Mouse (Mus musculus): Measurements from ENCODE around the gene Trappc4. TPM values are rescaled to one million over a fixed set of nuclear protein-coding genes. Genes with fewer than 3 reads are reported as not detected.
"Not testable (repeated sequence)": the region's sequence is repeated elsewhere in the genome, so short reads cannot be mapped to it uniquely, and the experiment has no call there.

Gene Trappc4
- 0.37 and 0.65 TPM in 2 replicates for polyA plus RNA-seq (2012)

DNA sequence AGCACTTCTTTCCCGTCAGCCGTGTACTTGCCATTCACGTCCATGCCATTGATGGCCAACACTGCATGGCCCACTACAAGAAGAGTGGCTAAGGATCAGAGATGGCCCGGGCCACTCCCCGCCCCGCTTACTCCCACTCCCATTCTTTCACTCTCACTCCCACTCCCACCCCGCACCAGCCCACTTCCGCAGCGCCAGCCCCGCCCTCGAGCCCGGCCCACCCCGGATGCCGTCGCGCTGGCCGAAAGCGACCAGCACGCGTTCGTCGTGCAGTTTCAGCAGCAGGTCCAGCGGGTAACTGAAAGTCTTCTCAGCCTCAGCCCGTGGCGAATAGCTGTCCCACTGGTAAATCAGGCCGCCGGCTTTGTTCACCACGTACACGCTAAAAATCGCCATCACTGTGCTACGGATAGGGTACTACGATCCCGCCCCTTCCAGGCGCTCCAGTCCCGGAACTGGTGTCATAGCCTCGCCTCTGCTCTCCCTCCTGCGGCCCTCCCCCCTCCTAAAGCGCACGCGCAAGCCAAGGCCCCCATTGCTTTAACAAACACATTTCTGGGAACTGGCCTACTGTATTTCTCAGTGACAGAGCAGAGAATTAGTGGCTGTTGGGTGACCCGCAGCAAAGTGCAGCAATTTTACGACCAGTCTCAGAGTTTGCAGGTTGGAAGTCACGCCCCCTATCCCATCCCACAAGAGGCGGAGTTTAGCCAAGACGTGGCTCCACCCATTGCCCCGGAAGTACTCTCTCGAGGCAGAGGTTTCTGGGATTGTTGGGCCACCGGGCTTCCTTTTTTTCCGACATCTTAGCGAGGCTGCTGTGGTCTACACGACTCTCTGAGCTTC is at the start of gene Trappc4, which contains the start of gene Rps25:
Gene Trappc4, minus strand, starts transcription at position 695 of the 846 bp plus-strand sequence.
Gene Rps25, plus strand, starts transcription at position 234 of the 846 bp plus-strand sequence.
- Histone ChIP-seq H3K9me3 (ENCODE audit: control insufficient read depth, low read length) (no peaks in the 10 kb centered on the region), H3K4me1 (ENCODE audit: control insufficient read depth) (peaks cover 51% of the 10 kb centered on the region), H3K4me3 (replicated peaks) (peak within 1 kb of the TSS; percentile 66), H3K27me3 (ENCODE audit: control insufficient read depth) (no peaks in the 10 kb centered on the region), H3K36me3 (ENCODE audit: control insufficient read depth) (peaks cover 73% of the 10 kb centered on the region)
- TF ChIP-seq GATA1 (IDR thresholded peaks at IDR 0.05; ENCODE audit: low read length) (no peak), TAL1 (IDR thresholded peaks at IDR 0.05; ENCODE audit: low read length) (no peak)

DNA sequence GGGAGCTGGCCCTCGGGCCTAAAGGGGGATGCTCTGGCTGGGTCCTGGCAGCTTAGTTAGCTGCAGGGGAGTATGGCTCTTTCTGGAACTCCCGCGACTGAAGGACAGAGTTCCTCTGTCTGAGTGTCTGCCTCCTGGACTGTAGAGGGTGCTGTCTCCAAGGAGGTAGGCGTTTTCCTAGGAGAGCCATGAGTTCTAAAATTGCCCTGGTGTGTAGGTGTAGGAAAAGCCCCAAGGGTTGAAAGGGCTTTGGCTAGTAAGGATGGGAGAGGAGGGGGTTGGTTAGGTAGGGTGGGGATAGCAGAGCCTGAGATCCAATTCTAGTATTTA is 47.5 kb upstream of the Trappc4 start, which contains the start of gene Upk2:
Gene Upk2, minus strand, starts transcription at position 86 of the 330 bp plus-strand sequence.
- Histone ChIP-seq H3K9me3 (ENCODE audit: control insufficient read depth, low read length) (no peaks in the 10 kb centered on the region), H3K27me3 (ENCODE audit: control insufficient read depth) (peaks cover 48% of the 10 kb centered on the region), H3K36me3 (ENCODE audit: control insufficient read depth) (no peaks in the 10 kb centered on the region), H3K4me3 (replicated peaks) (no peak within 1 kb of the TSS), H3K4me1 (ENCODE audit: control insufficient read depth) (no peaks in the 10 kb centered on the region; the same call in 1 of the 2 replicates)
- no peak for TF ChIP-seq TAL1 (IDR thresholded peaks at IDR 0.05; ENCODE audit: low read length)
- TF ChIP-seq GATA1 (IDR thresholded peaks at IDR 0.05; ENCODE audit: low read length): no peak

DNA sequence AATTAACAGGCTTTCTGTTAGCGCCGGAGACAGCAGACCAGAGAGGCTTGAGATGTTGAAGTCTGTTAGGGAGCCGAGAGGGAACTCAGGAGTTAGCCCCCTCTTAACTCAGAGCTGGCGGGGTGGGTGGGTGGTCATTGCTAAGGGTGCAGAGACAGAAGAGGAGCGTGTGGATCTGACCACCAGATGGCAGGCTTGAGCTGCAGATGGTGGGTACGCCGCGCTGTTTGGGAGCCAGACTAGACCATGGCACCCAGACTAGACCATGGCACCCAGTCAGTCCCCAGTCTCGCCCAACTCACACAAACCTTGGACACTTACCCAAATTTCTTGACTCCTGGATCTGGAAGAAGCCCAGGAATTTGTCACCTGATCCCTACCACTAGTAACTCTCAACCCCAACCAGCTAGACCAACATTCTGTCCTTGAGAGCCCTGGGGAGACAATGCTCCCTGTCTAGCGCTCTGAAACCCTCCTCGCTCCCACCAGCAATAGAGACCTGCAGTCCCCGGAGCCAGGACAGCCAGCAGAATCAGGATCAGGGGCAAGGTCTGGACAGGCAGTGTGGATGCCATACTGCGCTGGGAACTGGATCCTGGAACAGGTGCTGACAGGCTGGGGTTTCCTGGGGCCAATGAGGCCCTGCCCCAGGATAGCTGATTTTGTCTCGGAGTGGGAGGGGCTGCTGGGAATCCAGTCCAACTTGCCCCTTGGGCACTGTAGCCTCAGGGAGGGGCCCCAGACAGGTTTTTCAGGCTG is 46.9 kb upstream of the Trappc4 start:
- Histone ChIP-seq H3K4me3 (replicated peaks) (no peak overlapping the region), H3K9me3 (ENCODE audit: control insufficient read depth, low read length) (no peaks in the 10 kb centered on the region), H3K36me3 (ENCODE audit: control insufficient read depth) (no peaks in the 10 kb centered on the region), H3K4me1 (ENCODE audit: control insufficient read depth) (no peaks in the 10 kb centered on the region; the same call in 1 of the 2 replicates), H3K27me3 (ENCODE audit: control insufficient read depth) (peaks cover 48% of the 10 kb centered on the region)
- TF ChIP-seq GATA1 (IDR thresholded peaks at IDR 0.05; ENCODE audit: low read length) (no peak), TAL1 (IDR thresholded peaks at IDR 0.05; ENCODE audit: low read length) (no peak)

DNA sequence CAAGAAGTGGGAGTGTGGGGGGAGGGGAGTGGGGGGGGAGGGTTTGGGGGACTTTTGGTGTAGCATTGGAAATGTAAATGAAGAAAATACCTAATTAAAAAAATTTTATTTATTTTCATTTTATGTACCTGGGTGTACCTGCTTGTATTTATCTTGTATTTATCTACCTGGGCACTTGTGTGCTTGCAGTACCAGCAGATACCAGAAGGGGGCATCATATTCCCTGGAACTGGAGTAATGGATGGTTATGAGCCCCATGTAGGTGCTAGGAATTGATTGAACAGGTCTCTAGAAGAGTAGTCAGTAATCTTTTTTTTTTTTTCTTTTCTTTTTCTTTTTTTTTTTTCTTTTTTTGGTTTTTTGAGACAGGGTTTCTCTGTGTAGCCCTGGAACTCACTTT is 43.0 kb upstream of the Trappc4 start:
- no peak for TF ChIP-seq GATA1 (IDR thresholded peaks at IDR 0.05; ENCODE audit: low read length)
- no peak for TF ChIP-seq TAL1 (IDR thresholded peaks at IDR 0.05; ENCODE audit: low read length)
- H3K36me3 ChIP-seq (ENCODE audit: control insufficient read depth): no peaks in the 10 kb centered on the region
- H3K4me1 ChIP-seq (ENCODE audit: control insufficient read depth): no peaks in the 10 kb centered on the region; the same call in 1 of the 2 replicates

DNA sequence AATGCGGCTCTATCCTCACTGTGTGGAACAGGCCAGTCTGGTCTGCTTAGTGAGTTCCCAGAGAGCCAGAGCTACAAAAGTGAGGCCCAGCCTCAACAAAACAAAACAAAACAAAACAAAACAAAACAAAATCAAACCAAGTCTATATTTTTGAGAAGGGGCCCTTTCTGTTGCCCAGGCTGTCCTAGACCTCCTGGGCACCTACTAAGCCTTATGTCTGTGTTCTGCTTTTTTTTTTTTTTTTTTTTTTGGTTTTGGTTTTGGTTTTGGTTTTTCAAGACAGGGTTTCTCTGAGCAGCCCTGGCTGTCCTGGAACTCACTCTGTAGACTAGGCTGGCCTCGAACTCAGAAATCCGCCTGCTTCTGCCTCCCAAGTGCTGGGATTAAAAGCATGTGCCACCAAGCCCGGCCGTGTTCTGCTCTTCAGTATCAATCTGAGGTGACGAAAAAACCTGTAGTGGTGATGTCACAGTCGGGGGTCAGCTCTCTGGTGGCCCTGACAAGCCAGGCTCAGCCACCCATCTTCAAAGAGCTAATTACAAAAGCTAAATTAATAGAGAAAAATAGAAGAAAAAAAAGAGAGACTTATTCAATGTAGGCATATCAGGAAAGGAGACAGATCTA is 37.1 kb upstream of the Trappc4 start:
- not testable (repeated sequence) for H3K9me3 ChIP-seq (ENCODE audit: control insufficient read depth, low read length); H3K4me3 ChIP-seq (replicated peaks); H3K27me3 ChIP-seq (ENCODE audit: control insufficient read depth)

More for the DNA sequence above, 43.0 kb upstream of the Trappc4 start:
- Histone ChIP-seq H3K27me3 (ENCODE audit: control insufficient read depth) (peaks cover 26% of the 10 kb centered on the region), H3K9me3 (ENCODE audit: control insufficient read depth, low read length) (no peaks in the 10 kb centered on the region), H3K4me3 (replicated peaks) (no peak overlapping the region)

DNA sequence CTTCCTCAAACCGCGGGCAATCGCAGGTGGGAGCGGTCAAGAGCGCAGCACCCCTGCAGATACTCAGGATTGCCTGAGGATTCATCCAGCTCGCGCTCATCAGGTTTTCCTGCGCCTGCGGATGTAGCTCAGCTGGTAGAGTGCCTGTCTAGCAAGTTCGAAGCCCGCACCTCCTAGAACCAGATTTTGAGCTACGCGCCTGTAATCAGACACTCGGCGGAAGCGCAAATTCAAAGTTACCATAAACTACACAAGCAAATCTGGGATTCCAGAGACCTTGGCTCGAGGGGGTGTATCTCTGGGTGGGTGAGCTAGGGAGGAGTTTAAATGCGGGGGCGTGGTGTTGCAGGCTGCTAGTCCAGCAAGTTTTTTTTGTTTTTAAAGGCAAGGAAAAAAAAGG is 33.6 kb upstream of the Trappc4 start, which contains the start of gene Foxr1:
Gene Foxr1, minus strand, starts transcription at position 176 of the 400 bp plus-strand sequence.
- no peaks in the 10 kb centered on the region for H3K9me3 ChIP-seq (ENCODE audit: control insufficient read depth, low read length)
- no peak for TF ChIP-seq TAL1 (IDR thresholded peaks at IDR 0.05; ENCODE audit: low read length)
- TF ChIP-seq GATA1 (IDR thresholded peaks at IDR 0.05; ENCODE audit: low read length): no peak
- no peaks in the 10 kb centered on the region for H3K36me3 ChIP-seq (ENCODE audit: control insufficient read depth)
- no peaks in the 10 kb centered on the region for H3K4me1 ChIP-seq (ENCODE audit: control insufficient read depth)
- H3K27me3 ChIP-seq (ENCODE audit: control insufficient read depth): no peaks in the 10 kb centered on the region
- no peak within 1 kb of the TSS for H3K4me3 ChIP-seq (replicated peaks)

More for the DNA sequence above, 37.1 kb upstream of the Trappc4 start:
- H3K36me3 ChIP-seq (ENCODE audit: control insufficient read depth); H3K4me1 ChIP-seq (ENCODE audit: control insufficient read depth): not testable (repeated sequence)

DNA sequence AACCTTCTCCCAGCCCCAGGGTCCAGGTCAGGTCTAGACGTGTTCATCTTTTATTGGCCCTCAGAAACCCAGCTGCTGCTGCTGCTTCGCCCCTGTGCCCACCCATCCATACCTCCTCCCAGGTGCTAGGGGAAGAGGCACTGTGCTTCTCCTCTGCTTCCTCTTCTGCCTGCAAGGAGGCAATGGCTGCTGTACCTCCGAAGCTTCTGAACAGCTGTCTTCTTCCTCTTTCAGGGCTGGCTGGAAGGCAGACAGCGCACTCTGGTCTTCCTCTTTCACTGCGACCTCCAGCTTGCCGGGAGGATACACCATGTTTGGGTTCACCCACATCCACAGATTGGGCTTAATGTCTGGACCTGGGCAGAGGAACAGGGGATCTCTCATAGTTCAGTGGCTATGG is 28.3 kb upstream of the Trappc4 start:
- H3K36me3 ChIP-seq (ENCODE audit: control insufficient read depth): no peaks in the 10 kb centered on the region

DNA sequence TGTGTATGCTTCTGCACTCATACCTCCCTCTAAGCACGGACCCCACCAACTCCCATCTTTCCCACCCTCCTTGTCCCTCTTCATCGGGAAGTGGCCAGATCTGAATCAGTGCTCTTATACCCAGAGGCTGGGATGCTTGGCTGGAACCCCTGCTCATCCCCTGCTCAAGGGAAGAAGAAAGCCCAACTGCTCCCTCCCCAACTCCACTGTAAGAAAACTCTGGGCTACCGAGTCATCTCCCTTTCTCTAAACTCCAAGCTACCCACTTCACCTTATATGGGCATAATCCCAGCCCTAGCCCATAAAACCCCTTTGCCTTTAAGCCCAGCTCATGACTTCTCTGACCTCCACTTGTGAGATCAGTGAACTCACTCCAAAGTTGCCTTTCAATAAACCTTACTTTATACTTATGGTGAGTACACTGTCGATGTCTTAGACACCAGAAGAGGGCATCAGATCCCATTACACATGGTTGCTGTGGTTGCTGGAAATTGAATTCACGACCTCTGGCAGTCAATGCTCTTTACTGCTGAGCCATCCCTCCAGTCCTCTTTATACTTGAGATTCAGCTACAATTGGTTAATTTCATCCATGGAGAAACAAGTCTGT is 25.3 kb upstream of the Trappc4 start:
- Histone ChIP-seq H3K4me1 (ENCODE audit: control insufficient read depth) (no peaks in the 10 kb centered on the region), H3K4me3 (replicated peaks) (no peak overlapping the region), H3K36me3 (ENCODE audit: control insufficient read depth) (no peaks in the 10 kb centered on the region), H3K27me3 (ENCODE audit: control insufficient read depth) (no peaks in the 10 kb centered on the region), H3K9me3 (ENCODE audit: control insufficient read depth, low read length) (no peaks in the 10 kb centered on the region)
- TF ChIP-seq GATA1 (IDR thresholded peaks at IDR 0.05; ENCODE audit: low read length) (no peak), TAL1 (IDR thresholded peaks at IDR 0.05; ENCODE audit: low read length) (no peak)

More for the DNA sequence above, 28.3 kb upstream of the Trappc4 start:
- no peak overlapping the region for H3K4me3 ChIP-seq (replicated peaks)
- no peaks in the 10 kb centered on the region for H3K27me3 ChIP-seq (ENCODE audit: control insufficient read depth)
- no peaks in the 10 kb centered on the region for H3K4me1 ChIP-seq (ENCODE audit: control insufficient read depth)
- H3K9me3 ChIP-seq (ENCODE audit: control insufficient read depth, low read length): no peaks in the 10 kb centered on the region
- no peak for TF ChIP-seq TAL1 (IDR thresholded peaks at IDR 0.05; ENCODE audit: low read length)
- TF ChIP-seq GATA1 (IDR thresholded peaks at IDR 0.05; ENCODE audit: low read length): no peak

All from erythroblast, embryonic 14.5 days (primary cell).